Mouse (Mus musculus) neural tube, embryonic 14.5 days (tissue): ENCODE data around the gene Rnf187. TPM values are rescaled to one million over a fixed set of nuclear protein-coding genes. Genes with fewer than 3 reads are reported as not detected.
"Not testable (repeated sequence)": the region's sequence is repeated elsewhere in the genome, so short reads cannot be mapped to it uniquely, and the experiment has no call there.

Experiments
- ATAC-seq: fragments of 200-750 bp; cut with Nextera tagmentation; 2 replicates; pipeline ENCODE4 v1.8.0; 2017; ENCODE audit warnings: low read depth, mild to moderate bottlenecking, moderate TSS enrichment, moderate library complexity
- H3K27ac ChIP-seq: fragments of 300-500 bp; sonication (generic); 2 replicates; pipeline ENCODE4 v1.5.1; 2014; ENCODE audit warnings: low read depth, mild to moderate bottlenecking, control low read depth, low read length, moderate library complexity, mixed read lengths
- H3K27me3 ChIP-seq: fragments of 300-500 bp; sonication (generic); 2 replicates; pipeline ENCODE4 v1.6.1; 2014; ENCODE audit warnings: low read length; ENCODE audit not compliant: control insufficient read depth, insufficient read depth
- H3K36me3 ChIP-seq: fragments of 300-500 bp; sonication (generic); 2 replicates; pipeline ENCODE4 v1.6.1; 2014; ENCODE audit warnings: low read length, mixed read lengths; ENCODE audit not compliant: control insufficient read depth, insufficient read depth
- H3K4me1 ChIP-seq: fragments of 300-500 bp; sonication (generic); 2 replicates; pipeline ENCODE4 v1.6.1; 2014; ENCODE audit warnings: low read length; ENCODE audit not compliant: control insufficient read depth, insufficient read depth
- H3K4me2 ChIP-seq: fragments of 300-500 bp; sonication (generic); 2 replicates; pipeline ENCODE4 v1.6.1; 2014; ENCODE audit warnings: mild to moderate bottlenecking, low read depth, low read length, control low read depth
- H3K4me3 ChIP-seq: fragments of 300-500 bp; sonication (generic); 2 replicates; pipeline ENCODE4 v1.5.1; 2014; ENCODE audit warnings: low read depth, low read length, control low read depth, mixed read lengths
- H3K9ac ChIP-seq: fragments of 300-500 bp; sonication (generic); replicated peaks from 2 replicates; pipeline ENCODE4 v1.6.1; 2014; ENCODE audit warnings: low read depth, mild to moderate bottlenecking, control low read depth, low read length, mixed read lengths
- H3K9me3 ChIP-seq: fragments of 300-500 bp; sonication (generic); 2 replicates; pipeline ENCODE4 v1.6.1; 2016; ENCODE audit warnings: low read length; ENCODE audit not compliant: control insufficient read depth
- WGBS: fragments of 180-500 bp; shearing (Covaris S2); extraction: QIAGEN DNeasy Blood & Tissue Kit; methylation state at CpG from one replicate; pipeline ENCODE4 v1.1.7; 2014; 5-methylcytosine and 5-hydroxymethylcytosine counted together
- polyA plus RNA-seq: library from polyadenylated mRNA; unstranded; fragments of >200 nt; fragmentation: Nextera tagmentation; extraction: Ambion mirVana; gene quantifications from 2 replicates; pipeline ENCODE4 v1.2.1, GENCODE M21; 2014

The Rnf187 gene
- polyA plus RNA-seq, 1 experiment from 2014 or later = 661 TPM

DNA sequence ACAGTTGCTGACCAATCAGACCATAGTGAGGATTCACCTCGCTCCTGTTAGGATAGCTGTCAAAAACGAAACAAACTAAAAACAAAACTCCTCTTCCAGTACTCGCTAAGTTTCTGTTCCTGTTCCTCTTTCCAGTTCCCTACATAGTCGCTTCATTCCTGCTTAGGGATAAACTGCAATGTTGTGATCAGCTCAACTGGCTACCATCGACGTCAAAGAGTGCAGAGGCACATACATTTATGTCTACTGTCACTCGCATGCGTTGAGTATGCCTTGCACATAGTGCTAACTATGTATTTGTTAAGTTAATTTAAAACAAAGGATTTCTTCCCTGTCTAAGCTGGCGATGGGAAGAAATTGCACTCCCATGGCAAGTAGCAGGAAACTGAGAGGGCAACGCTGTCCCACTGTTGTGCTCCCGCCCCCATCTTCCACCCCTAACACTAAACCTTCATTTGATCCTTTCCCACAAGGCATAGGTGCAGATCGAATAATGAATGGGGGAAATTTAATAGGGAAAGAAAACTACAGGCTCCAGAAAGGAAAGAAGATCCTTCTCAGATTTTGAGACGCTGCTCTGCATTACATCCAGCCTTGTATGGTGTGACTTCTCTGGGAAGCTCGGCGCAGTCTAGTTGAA lies 20.6 kb upstream of the Rnf187 start:
- Histone ChIP-seq H3K4me2 (peak overlapping the region; percentile 79), H3K27me3 (no peaks in the 10 kb centered on the region), H3K4me1 (peaks cover 22% of the 10 kb centered on the region), H3K36me3 (no peaks in the 10 kb centered on the region), H3K9me3 (no peaks in the 10 kb centered on the region), H3K4me3 (peak overlapping the region; percentile 45), H3K9ac (peak overlapping the region; percentile 58), H3K27ac (peak overlapping the region; percentile 79; the same call in 1 of the 2 replicates)
- WGBS = 32% methylated on average over 15 of the region's 15 CpGs
- no peak for ATAC-seq

DNA sequence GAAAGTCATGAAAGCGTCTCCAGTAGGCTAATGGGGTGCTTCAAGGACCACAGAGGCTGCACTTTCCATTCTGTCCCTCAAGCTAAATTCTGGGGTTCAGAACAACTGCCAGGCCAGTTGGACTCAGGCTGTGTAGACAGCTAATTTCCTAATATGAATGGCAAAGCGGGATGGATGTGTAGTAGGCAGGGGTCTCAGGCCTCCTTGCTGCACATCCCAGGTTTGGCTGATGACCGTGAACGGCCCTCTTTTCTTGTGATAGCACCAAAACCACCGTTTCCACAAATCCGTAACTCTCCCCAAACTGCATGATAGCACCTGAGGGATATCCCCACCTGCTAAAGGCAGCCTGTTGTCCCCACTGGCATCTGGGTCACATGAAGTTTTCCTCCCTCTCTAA lies 19.8 kb upstream of the Rnf187 start:
- no peaks in the 10 kb centered on the region for H3K27me3 ChIP-seq
- peak overlapping the region; percentile 14; the same call in 1 of the 2 replicates for H3K4me2 ChIP-seq
- peaks cover 22% of the 10 kb centered on the region for H3K4me1 ChIP-seq
- ATAC-seq = no peak
- H3K36me3 ChIP-seq = no peaks in the 10 kb centered on the region
- no peak overlapping the region for H3K9ac ChIP-seq
- no peak overlapping the region for H3K4me3 ChIP-seq
- H3K9me3 ChIP-seq = no peaks in the 10 kb centered on the region
- H3K27ac ChIP-seq = no peak overlapping the region
- WGBS = 80% methylated on average over 6 of the region's 6 CpGs

DNA sequence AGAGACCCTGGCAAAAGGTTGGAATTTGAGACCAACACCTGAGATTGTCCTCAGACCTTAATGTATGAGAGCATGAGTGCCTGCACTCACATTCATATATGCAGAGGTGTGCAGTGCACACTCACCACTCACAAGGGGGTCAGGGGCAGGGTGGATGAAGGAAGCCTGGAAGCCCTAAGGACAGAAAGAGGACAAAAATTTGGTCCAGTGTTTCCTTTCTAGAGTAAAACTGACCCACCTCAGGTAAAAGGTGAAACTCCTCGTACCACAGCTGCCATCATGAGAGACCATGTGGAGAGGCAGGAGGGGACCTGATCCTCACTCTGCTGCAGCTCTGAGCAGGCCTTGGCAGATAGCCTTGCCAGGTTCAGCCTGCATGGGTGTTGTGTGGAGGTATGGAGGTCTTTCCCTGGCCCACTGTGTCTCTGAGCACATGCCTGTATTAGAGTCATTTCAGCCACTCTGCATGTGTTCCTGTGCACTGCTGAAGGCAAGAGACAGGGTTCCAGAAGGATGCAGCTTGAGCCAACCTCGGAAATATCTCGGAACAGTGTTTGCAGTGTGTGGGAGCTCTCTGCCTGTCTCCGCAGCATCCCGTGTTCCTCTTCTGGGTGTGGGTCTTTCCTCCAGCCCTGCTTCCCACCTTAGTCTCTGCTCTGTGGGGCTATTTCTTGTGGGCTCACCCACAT lies 18.7 kb upstream of the Rnf187 start:
- ATAC-seq = no peak
- 81% methylated on average over 5 of the region's 5 CpGs for WGBS
- peaks cover 27% of the 10 kb centered on the region for H3K4me1 ChIP-seq
- peak overlapping the region; percentile 83 for H3K4me3 ChIP-seq
- H3K27ac ChIP-seq = no peak overlapping the region
- no peaks in the 10 kb centered on the region for H3K9me3 ChIP-seq
- H3K27me3 ChIP-seq = no peaks in the 10 kb centered on the region
- H3K36me3 ChIP-seq = no peaks in the 10 kb centered on the region
- peak overlapping the region; percentile 73 for H3K4me2 ChIP-seq
- H3K9ac ChIP-seq = peak overlapping the region; percentile 91; the same call in 1 of the 2 replicates

DNA sequence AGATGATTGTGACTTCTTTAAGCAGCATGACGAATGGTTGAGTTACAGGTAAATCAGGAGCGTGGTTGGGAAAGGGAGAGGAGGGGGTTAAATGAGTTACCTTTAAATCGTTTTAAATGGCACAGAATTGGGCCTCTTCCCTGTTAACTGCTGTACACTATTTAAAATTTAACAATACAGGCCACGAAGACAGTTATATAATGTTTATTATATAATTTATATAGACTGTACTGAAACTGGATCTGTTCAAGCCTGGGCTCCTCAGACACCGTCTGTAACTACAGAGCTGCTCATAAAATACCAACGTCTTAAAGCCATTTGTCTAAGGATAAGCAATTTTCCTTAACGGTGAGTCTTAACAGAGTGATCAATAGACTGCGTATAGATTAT lies 17.1 kb upstream of the Rnf187 start:
- no peaks in the 10 kb centered on the region for H3K9me3 ChIP-seq
- WGBS = 20% methylated on average over 8 of the region's 8 CpGs
- H3K27me3 ChIP-seq = no peaks in the 10 kb centered on the region
- peaks cover 38% of the 10 kb centered on the region for H3K4me1 ChIP-seq
- H3K4me3 ChIP-seq = peak overlapping the region; percentile 83
- peak overlapping the region; percentile 100 for H3K27ac ChIP-seq
- peak overlapping the region; percentile 73 for H3K4me2 ChIP-seq
- no peak for ATAC-seq
- H3K36me3 ChIP-seq = no peaks in the 10 kb centered on the region
- H3K9ac ChIP-seq = peak overlapping the region; percentile 91

DNA sequence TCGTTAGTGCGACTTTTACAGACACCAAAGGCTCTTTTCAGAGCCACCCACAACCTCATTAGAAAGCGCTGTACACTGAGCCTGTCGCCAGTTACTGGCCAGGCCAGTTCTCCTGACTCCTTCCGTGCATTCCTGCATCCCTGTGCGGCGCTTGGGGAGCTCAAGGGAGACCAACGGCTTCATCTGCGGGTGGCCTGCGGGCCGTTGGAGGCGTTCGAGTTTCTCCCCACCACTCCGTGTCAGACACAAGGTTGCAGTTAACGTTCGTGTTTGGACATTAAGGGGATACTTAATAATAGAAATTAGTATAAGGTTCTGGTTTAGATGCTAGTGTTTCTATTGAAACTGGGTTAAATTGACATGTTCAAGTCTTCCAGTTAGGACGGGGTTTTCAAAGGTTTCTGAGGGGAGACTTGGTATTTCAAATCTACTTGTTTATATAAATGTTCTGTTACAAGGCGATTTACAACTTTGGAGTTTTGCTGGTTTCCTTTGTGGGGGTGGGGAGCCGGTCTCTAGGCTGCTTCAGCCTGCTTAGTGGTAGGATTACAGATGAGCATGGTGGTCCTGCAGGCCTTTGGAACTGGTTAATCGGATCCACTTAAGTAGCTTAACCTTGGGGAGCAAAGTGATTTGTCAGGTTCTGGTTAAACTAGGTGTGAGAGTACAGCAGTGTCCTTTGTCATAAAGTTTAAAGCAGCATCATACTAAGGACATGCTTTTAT lies 16.6 kb upstream of the Rnf187 start:
- no peak for ATAC-seq
- peaks cover 40% of the 10 kb centered on the region for H3K4me1 ChIP-seq
- WGBS = under 1% methylated on average over 20 of the region's 20 CpGs

DNA sequence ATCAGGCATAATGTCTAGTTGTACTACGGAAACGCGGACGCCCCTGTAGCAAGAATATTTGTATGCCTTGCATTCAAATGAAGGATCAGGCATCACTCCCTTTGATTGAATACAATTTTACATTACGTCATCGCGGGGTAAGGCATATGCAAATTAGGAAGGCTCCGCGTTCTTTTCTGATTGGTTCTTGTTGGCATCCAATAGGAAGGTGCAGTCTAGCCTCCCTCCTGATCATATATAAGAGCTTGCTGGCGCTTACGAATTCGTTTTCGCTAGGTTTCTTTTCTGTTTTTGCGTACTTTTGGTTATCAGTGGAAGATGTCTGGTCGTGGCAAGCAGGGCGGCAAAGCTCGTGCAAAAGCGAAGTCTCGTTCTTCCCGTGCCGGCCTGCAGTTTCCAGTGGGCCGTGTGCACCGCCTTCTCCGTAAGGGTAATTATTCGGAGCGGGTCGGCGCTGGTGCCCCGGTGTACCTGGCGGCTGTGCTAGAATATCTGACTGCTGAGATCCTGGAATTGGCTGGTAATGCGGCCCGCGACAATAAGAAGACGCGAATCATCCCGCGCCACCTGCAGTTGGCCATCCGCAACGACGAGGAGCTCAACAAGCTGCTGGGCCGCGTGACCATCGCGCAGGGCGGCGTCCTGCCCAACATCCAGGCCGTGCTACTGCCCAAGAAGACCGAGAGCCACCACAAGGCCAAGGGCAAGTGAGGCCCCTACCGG lies 15.9 kb upstream of the Rnf187 start, which contains the start of the genes Hist3h2a and Trim17:
Gene Hist3h2a (plus strand): TSS at position 266 of the 723 bp plus-strand sequence.
Gene Trim17 (plus strand): TSS at position 266 of the 723 bp plus-strand sequence.
- Histone ChIP-seq H3K27me3 (no peaks in the 10 kb centered on the region), H3K27ac (peak within 1 kb of the TSS; percentile 100), H3K4me2 (peak within 1 kb of the TSS; percentile 84), H3K4me1 (peaks cover 38% of the 10 kb centered on the region), H3K9me3 (no peaks in the 10 kb centered on the region), H3K36me3 (no peaks in the 10 kb centered on the region), H3K9ac (peak within 1 kb of the TSS; percentile 96), H3K4me3 (peak within 1 kb of the TSS; percentile 83)
- ATAC-seq = peak; percentile 90
- WGBS = under 1% methylated on average over 49 of the region's 49 CpGs

More for the DNA sequence above, 16.6 kb upstream of the Rnf187 start:
- Histone ChIP-seq H3K27me3 (no peaks in the 10 kb centered on the region), H3K36me3 (no peaks in the 10 kb centered on the region), H3K27ac (peak overlapping the region; percentile 100), H3K9ac (peak overlapping the region; percentile 91), H3K4me2 (peak overlapping the region; percentile 73), H3K9me3 (no peaks in the 10 kb centered on the region), H3K4me3 (peak overlapping the region; percentile 83)

DNA sequence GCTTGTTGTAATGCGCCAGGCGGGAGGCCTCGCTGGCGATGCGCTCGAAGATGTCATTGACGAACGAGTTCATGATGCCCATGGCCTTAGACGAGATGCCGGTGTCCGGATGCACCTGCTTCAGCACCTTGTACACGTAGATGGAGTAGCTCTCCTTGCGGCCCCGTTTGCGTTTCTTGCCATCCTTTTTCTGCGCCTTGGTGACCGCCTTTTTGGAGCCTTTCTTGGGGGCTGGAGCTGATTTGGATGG lies 15.4 kb upstream of the Rnf187 start:
- Histone ChIP-seq H3K27ac (peak overlapping the region; percentile 100), H3K9ac (peak overlapping the region; percentile 96), H3K4me1 (peaks cover 34% of the 10 kb centered on the region), H3K4me2 (peak overlapping the region; percentile 84), H3K4me3 (peak overlapping the region; percentile 83)
- not testable (repeated sequence) for H3K27me3 ChIP-seq, H3K9me3 ChIP-seq, H3K36me3 ChIP-seq
- ATAC-seq = peak; percentile 31
- WGBS = 0% methylated on average over 17 of the region's 17 CpGs

DNA sequence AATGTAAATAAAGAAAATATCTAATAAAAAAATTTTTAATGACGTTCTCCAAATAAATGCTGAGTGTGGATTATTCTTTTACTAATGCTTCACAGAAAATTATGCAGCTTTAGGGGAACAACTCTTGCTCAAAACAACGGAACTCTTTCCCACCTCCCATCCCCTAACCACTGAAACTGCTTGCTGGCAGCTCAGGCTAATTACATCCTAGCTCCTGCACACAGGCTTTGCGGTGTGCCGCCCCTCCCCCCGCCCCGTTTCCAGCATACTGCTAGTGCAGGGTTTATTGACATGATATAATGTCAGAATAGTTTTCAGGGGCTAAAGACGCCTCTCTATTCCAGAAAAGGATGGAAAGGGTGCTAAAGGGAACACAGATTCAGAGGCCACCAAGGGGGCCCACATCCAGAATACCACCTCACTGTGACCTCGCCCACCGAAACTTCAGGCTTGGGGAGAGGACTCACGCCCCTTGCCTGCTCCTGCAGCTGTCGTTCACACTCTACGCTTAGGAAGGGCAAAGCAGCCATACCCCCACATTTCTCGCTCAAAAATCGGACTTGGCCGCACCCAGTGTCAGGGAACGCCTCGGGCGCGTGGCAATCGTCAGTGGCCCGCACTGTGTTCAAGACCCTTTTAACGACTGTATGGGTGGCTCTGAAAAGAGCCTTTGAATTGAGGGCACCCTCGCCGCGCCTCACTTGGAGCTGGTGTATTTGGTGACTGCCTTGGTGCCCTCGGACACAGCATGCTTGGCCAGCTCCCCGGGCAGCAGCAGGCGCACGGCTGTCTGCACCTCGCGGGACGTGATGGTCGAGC lies 14.8 kb upstream of the Rnf187 start:
- ATAC-seq = no peak; the same call in 1 of the 2 replicates
- H3K4me2 ChIP-seq = peak overlapping the region; percentile 84
- WGBS = under 1% methylated on average over 33 of the region's 33 CpGs
- no peaks in the 10 kb centered on the region for H3K36me3 ChIP-seq
- H3K27ac ChIP-seq = peak overlapping the region; percentile 100
- no peaks in the 10 kb centered on the region for H3K27me3 ChIP-seq
- H3K9me3 ChIP-seq = no peaks in the 10 kb centered on the region
- H3K4me3 ChIP-seq = peak overlapping the region; percentile 83
- H3K9ac ChIP-seq = peak overlapping the region; percentile 96
- H3K4me1 ChIP-seq = peaks cover 34% of the 10 kb centered on the region
